Mouse (Mus musculus): ENCODE data around the gene Cuedc1. TPM values are rescaled to one million over a fixed set of nuclear protein-coding genes. Genes with fewer than 3 reads are reported as not detected.

Cuedc1 gene
- polyA plus RNA-seq, 1 experiment from 2014 or later, result 37.2 TPM

DNA sequence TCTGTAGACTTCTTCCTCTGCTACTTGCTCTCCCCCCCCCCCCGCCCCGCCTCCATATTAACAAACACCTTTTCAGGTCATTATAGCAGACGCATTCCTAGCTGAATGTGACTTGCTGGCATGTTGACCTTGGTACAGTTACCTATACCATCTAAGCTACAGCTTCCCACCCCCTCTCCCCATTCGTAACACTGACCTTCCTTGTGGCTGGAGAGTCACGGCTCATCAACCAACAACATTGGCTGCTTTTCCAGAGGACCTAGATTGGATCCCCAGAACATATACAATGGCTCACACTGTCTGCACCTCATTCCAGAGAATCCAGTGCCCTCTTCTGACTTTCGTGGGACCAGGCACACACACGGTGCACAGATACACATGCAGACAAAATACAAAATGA, 27.6 kb downstream of the Cuedc1 start:
- H3K4me1 ChIP-seq, result peaks cover 37% of the 10 kb centered on the region
- WGBS, result 76% methylated on average over 7 of the region's 7 CpGs
- no peaks in the 10 kb centered on the region for H3K9me3 ChIP-seq
- H3K27me3 ChIP-seq, result no peaks in the 10 kb centered on the region
- ATAC-seq (ENCODE audit: low FRiP score, low read depth), result no peak
- H3K9ac ChIP-seq, result no peak overlapping the region
- H3K27ac ChIP-seq, result no peak overlapping the region
- no peak overlapping the region for H3K4me2 ChIP-seq (replicated peaks)
- peaks cover 7% of the 10 kb centered on the region; the same call in 1 of the 2 replicates for H3K36me3 ChIP-seq
- H3K4me3 ChIP-seq, result no peak overlapping the region

DNA sequence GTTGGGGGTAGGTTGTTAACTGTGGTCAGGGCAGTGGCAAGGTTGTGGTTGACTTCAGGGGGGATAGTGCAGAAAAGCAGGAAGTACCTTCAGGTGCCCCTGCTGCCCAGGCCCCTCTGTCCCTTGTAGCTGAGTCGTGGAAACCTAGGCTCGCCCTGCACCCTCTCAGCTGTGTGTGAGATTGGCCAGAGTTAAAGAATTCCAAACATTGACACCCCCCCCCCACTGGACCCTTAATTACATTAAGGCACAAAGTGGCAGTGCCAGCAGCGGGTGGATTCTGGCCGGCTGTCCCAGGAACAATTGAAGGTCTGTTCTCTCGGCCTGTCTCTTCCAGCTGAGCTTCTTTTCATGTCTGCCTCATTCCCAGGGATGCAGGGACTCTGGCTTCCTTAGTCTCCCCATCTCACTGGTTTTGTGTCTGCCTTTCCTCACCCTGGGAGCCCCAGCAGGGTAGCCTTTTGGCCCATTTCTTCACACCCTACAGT, 28.5 kb downstream of the Cuedc1 start:
- Histone ChIP-seq H3K27me3 (no peaks in the 10 kb centered on the region), H3K4me1 (peaks cover 38% of the 10 kb centered on the region), H3K36me3 (peaks cover 4% of the 10 kb centered on the region; the same call in 1 of the 2 replicates), H3K4me2 (replicated peaks) (no peak overlapping the region), H3K4me3 (no peak overlapping the region), H3K27ac (no peak overlapping the region; the same call in 1 of the 2 replicates), H3K9me3 (no peaks in the 10 kb centered on the region), H3K9ac (0 out of 2 replicates have a peak overlapping the region, but pooled peaks have one; percentile 35)
- ATAC-seq (ENCODE audit: low FRiP score, low read depth), result no peak
- 29% methylated on average over 5 of the region's 5 CpGs for WGBS

DNA sequence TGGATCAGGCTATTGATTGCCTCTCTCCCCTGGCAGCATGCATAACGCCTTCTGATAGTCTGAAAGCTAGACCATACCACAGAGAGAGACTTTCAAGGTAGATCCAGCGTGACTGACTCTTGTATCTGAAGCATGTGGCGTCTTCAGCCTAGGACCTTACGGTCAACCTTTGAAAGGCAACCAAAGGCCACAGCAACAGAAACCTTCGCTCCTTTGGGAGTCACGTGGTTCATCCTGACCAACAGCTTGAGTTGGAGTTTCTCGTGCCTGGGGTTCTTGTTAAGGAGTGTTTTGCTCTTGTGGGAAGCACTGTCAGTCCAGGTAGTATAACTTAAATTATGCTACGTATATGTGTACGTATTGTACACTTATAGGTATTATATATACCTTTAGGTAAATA, 30.6 kb downstream of the Cuedc1 start:
- WGBS, result 88% methylated on average over 9 of the region's 9 CpGs
- H3K9me3 ChIP-seq, result no peaks in the 10 kb centered on the region
- H3K4me3 ChIP-seq, result no peak overlapping the region
- H3K4me1 ChIP-seq, result peaks cover 47% of the 10 kb centered on the region
- H3K27me3 ChIP-seq, result no peaks in the 10 kb centered on the region
- no peak overlapping the region for H3K4me2 ChIP-seq (replicated peaks)
- no peak overlapping the region for H3K9ac ChIP-seq
- H3K27ac ChIP-seq, result no peak overlapping the region; the same call in 1 of the 2 replicates
- no peak for ATAC-seq (ENCODE audit: low FRiP score, low read depth)
- H3K36me3 ChIP-seq, result no peaks in the 10 kb centered on the region

DNA sequence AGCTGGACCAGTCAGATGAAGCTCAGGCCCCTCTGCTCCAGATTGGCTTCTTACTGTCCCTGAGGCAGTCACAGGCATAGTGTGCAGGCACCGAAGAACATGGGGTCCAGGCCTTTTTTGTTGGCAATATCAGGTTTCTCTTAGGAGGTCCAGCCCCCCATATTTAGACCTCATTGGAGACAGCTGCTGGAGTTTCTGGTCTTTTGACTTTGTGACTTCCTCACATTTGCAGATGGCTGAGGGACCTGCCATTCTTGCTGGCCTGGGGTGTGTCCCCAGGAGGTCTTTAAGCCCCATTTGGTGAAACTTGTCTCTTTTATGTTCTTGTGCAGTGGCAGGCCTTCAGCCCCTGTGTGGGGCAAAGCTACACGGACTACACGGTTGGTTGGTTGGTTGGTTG, 31.4 kb downstream of the Cuedc1 start:
- peaks cover 3% of the 10 kb centered on the region; the same call in 1 of the 2 replicates for H3K36me3 ChIP-seq
- 66% methylated on average over 3 of the region's 3 CpGs for WGBS
- H3K27ac ChIP-seq, result no peak overlapping the region

DNA sequence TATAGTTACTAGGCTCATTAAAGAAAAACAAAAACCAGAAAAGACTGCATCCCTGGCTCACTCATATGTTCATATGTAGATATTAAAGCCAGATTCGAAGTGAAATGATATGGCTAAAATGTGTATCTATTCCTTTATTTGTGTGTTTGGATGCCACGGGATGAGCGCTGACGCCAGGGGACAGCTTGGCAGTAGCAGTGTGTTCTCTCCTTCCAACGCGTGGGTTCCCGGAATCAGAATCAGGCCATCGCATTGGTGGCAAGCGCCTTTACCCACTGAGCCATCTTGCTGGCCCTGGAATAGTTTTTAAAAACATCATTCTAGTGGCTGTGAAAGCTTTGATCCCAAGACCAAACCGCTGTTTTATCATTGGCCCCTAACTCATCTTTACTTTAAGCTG, 32.1 kb downstream of the Cuedc1 start:
- Histone ChIP-seq H3K27ac (no peak overlapping the region), H3K36me3 (peaks cover 3% of the 10 kb centered on the region; the same call in 1 of the 2 replicates), H3K4me1 (peaks cover 43% of the 10 kb centered on the region), H3K27me3 (no peaks in the 10 kb centered on the region), H3K4me3 (no peak overlapping the region), H3K9me3 (no peaks in the 10 kb centered on the region), H3K4me2 (replicated peaks) (no peak overlapping the region), H3K9ac (no peak overlapping the region)
- no peak for ATAC-seq (ENCODE audit: low FRiP score, low read depth)
- 94% methylated on average over 10 of the region's 10 CpGs for WGBS

More for the DNA sequence above, 31.4 kb downstream of the Cuedc1 start:
- H3K4me3 ChIP-seq, result no peak overlapping the region
- H3K9me3 ChIP-seq, result no peaks in the 10 kb centered on the region
- H3K4me2 ChIP-seq (replicated peaks), result no peak overlapping the region
- peaks cover 40% of the 10 kb centered on the region for H3K4me1 ChIP-seq
- ATAC-seq (ENCODE audit: low FRiP score, low read depth), result no peak
- H3K27me3 ChIP-seq, result no peaks in the 10 kb centered on the region
- no peak overlapping the region for H3K9ac ChIP-seq

DNA sequence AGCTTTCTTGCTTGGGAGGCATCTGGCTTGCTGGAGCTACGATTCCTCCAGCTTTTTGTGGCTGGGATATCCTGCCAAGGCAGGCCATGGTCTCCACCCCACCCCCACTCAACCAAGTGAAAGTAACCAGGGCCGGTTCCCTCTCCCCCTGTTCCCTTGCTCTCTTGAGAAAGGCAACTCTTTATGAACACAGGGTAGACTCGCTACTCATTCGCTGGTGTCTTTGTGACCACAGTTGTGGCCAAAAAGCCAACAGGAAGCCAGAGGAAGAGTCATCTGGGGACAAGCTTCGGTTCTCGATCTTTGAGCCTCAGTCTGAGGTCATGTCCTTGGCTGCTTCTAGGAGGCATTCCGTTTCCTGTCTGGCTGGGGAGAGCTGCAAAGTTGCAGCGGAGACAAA, 34.0 kb downstream of the Cuedc1 start:
- Histone ChIP-seq H3K4me2 (replicated peaks) (peak overlapping the region; percentile 31), H3K9me3 (no peaks in the 10 kb centered on the region), H3K4me1 (peaks cover 41% of the 10 kb centered on the region), H3K4me3 (no peak overlapping the region), H3K36me3 (peaks cover 3% of the 10 kb centered on the region; the same call in 1 of the 2 replicates), H3K27me3 (no peaks in the 10 kb centered on the region), H3K27ac (peak overlapping the region; percentile 75), H3K9ac (no peak overlapping the region)
- WGBS, result 45% methylated on average over 8 of the region's 8 CpGs
- ATAC-seq (ENCODE audit: low FRiP score, low read depth), result peak; percentile 38; the same call in 1 of the 2 replicates

DNA sequence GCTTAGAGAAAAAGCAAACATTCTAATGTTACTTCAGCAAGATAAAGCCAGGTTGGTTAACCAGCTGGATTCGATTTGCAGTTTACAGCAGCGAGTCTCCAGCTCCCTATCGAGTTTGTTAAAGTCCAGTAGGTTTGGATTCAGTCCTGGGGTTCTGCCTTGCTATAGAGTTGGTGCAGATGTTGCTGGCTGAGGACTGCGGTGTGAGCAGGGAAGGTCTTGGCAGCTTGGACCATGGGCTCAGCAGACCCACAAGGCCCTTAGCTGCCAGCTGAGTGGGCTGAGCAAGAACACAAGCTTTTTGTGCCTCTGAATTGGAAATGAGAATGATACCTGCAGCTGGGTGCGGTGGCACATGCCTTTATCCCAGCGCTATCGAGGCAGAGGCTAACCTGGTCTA, 37.4 kb downstream of the Cuedc1 start:
- peaks cover 14% of the 10 kb centered on the region; the same call in 1 of the 2 replicates for H3K27me3 ChIP-seq
- no peak overlapping the region for H3K4me2 ChIP-seq (replicated peaks)
- H3K9ac ChIP-seq, result no peak overlapping the region
- H3K4me3 ChIP-seq, result no peak overlapping the region
- peaks cover 59% of the 10 kb centered on the region for H3K4me1 ChIP-seq
- H3K27ac ChIP-seq, result 0 out of 2 replicates have a peak overlapping the region, but pooled peaks have one; percentile 23
- WGBS, result 40% methylated on average over 7 of the region's 7 CpGs
- no peaks in the 10 kb centered on the region for H3K9me3 ChIP-seq
- ATAC-seq (ENCODE audit: low FRiP score, low read depth), result no peak; the same call in 1 of the 2 replicates
- H3K36me3 ChIP-seq, result peaks cover 3% of the 10 kb centered on the region; the same call in 1 of the 2 replicates

DNA sequence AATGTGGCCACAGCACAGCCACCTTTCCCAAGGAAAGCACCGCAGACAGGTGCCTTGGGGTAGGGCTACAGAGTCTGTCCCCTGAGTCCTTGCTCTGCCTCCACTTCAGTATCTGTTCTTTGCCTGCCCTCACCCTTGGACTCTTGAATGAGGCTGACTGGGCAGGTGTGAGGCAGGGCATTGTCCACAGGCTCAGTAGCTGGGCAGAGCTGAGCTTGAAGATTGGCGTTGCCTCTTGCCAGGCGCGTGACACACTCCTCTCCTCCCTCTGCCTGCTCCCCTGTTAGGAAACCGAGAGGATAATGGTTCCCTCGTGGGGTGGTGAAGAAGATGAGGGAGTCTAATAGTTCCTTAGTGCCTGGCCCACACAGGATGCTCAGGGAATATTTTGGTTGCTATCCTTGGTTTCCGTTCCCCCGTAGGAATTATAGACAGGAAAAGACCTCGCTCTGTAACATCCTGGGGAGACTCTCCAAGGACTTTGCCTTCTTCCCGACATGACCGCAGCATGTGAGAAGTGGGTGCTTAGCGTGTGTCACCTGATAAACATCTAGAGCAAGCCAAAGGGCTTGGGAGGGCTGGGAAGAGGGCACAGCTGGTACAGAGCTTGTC, 40.1 kb downstream of the Cuedc1 start:
- no peak overlapping the region for H3K4me2 ChIP-seq (replicated peaks)
- 0 out of 2 replicates have a peak, but pooled peaks cover under 1% of the 10 kb centered on the region for H3K9me3 ChIP-seq
- peaks cover 14% of the 10 kb centered on the region; the same call in 1 of the 2 replicates for H3K27me3 ChIP-seq
- WGBS, result 81% methylated on average over 12 of the region's 12 CpGs
- ATAC-seq (ENCODE audit: low FRiP score, low read depth), result no peak
- H3K36me3 ChIP-seq, result peaks cover 4% of the 10 kb centered on the region; the same call in 1 of the 2 replicates
- H3K27ac ChIP-seq, result no peak overlapping the region
- peaks cover 60% of the 10 kb centered on the region for H3K4me1 ChIP-seq
- no peak overlapping the region for H3K9ac ChIP-seq
- no peak overlapping the region for H3K4me3 ChIP-seq

DNA sequence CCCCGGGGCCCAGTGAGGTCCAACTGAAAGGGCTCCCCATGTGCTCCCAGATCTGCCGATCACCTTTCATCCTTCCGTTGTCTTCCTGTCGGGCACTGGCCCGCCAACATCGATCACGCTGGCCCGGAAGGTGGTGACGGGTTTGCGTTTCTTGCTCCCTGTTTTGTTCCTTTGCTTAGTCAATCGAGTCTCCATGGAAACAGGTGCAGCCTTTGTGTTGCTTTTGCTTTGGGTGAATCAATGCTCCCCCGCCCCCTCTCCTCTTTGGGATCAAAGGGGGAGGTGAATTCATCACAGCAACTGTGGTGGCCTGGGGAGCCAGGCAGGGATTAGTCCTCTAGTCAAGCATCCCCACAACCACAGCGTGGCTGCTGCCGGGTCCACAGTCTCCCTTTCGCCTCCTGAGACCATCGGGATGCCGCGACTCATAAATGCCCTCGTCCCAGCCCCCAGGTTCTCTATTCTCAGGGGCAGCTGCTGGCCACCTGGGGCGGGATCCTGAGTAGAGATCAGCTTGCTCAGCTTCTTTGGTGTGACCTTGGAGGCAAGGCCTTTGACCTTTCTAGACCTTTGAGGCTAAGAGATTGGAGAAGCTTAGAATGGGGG, 41.5 kb downstream of the Cuedc1 start:
- no peak for ATAC-seq (ENCODE audit: low FRiP score, low read depth)
- Histone ChIP-seq H3K36me3 (peaks cover 8% of the 10 kb centered on the region), H3K4me2 (replicated peaks) (peak overlapping the region; percentile 30), H3K4me1 (peaks cover 58% of the 10 kb centered on the region), H3K4me3 (no peak overlapping the region), H3K27ac (no peak overlapping the region), H3K9me3 (0 out of 2 replicates have a peak, but pooled peaks cover 5% of the 10 kb centered on the region), H3K27me3 (peaks cover 14% of the 10 kb centered on the region; the same call in 1 of the 2 replicates), H3K9ac (peak overlapping the region; percentile 35; the same call in 1 of the 2 replicates)
- 10% methylated on average over 20 of the region's 20 CpGs for WGBS

DNA sequence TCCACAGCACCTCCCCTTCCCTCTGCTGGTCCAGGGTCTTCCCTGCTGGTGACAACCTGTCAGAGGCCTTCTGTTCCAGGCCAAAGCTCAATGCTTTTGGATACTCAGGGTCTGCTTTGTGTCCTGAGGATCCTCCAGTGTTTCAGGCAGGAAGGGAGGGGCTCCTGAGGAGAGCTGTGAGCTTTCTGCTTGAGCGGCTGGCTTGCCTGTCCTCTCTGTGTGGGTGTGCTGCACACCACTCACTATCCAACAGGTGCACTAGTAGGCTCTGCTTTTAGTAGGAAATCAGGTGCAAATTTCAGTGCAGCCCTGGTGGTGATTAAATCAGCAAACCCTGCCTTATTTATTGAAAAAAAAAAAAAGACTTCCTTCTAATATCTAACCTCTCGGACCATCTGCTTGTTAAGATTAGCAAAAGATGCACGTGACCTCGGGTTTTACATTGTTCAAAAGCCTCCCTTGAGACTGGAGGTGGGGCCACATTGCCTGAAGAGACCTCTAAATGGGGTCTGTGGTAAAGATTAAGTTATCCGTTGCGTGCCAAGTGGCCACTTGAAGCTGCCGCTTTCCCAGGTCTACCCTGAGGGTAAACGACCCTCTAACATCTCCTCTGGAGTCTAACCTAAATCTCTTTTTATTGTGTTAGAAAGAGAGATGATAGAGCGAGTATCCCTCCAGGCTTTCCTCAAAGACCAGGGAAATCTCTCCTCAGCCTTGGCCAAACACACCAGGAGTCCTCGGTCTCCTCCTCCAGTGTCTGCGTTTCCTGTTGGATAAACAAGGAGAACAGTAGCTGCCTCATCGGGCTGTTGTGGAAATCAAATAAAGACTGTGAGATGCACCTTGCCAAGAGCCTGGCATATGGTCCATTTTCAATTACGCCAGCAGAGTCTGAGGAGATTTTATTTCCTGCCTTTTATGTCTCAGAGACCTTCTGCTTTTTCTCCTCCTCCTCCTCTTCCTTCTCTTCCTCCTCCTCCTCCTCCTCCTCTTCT, 42.5 kb downstream of the Cuedc1 start:
- no peak overlapping the region for H3K4me3 ChIP-seq
- peaks cover 8% of the 10 kb centered on the region for H3K36me3 ChIP-seq
- H3K27ac ChIP-seq, result no peak overlapping the region
- no peak overlapping the region for H3K9ac ChIP-seq
- ATAC-seq (ENCODE audit: low FRiP score, low read depth), result 0 out of 2 replicates have a peak, but pooled peaks have one; percentile 26
- peaks cover 14% of the 10 kb centered on the region; the same call in 1 of the 2 replicates for H3K27me3 ChIP-seq
- no peak overlapping the region for H3K4me2 ChIP-seq (replicated peaks)
- H3K4me1 ChIP-seq, result peaks cover 50% of the 10 kb centered on the region
- 32% methylated on average over 13 of the region's 13 CpGs for WGBS
- H3K9me3 ChIP-seq, result 0 out of 2 replicates have a peak, but pooled peaks cover 5% of the 10 kb centered on the region

DNA sequence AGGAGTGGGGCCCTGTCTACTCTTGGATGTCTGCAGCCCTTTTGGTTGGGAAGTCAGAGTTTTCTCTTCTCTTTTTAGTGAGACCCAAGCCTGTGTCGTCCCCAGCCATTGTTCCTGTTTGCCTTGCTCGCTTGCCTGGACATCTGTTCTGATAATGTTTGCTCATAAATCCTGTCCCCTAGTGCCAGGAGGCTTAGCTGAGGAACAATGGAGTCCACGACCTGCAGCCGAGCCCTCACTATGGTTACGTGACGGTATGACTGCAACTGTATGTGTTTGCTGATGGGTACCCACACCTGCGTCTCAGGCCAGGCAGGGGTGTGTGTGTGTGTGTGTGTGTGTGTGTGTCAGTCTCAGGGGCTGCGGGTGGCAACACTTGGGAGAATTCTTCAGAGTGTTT, 44.5 kb downstream of the Cuedc1 start:
- 41% methylated on average over 8 of the region's 8 CpGs for WGBS
- H3K27ac ChIP-seq, result no peak overlapping the region
- peaks cover 8% of the 10 kb centered on the region for H3K36me3 ChIP-seq
- H3K4me3 ChIP-seq, result no peak overlapping the region
- H3K4me1 ChIP-seq, result peaks cover 63% of the 10 kb centered on the region
- H3K9ac ChIP-seq, result no peak overlapping the region
- no peak overlapping the region for H3K4me2 ChIP-seq (replicated peaks)
- no peak for ATAC-seq (ENCODE audit: low FRiP score, low read depth)
- H3K9me3 ChIP-seq, result 0 out of 2 replicates have a peak, but pooled peaks cover 5% of the 10 kb centered on the region
- peaks cover 12% of the 10 kb centered on the region; the same call in 1 of the 2 replicates for H3K27me3 ChIP-seq
